Mouse (Mus musculus): ENCODE measurements around the gene Rhbdf2. TPM values are rescaled to one million over a fixed set of nuclear protein-coding genes. Genes with fewer than 3 reads are reported as not detected.

Gene Rhbdf2
- total and polyA plus RNA-seq, 3 experiments = 6.4 to 13.7 TPM; not detected in 1

DNA sequence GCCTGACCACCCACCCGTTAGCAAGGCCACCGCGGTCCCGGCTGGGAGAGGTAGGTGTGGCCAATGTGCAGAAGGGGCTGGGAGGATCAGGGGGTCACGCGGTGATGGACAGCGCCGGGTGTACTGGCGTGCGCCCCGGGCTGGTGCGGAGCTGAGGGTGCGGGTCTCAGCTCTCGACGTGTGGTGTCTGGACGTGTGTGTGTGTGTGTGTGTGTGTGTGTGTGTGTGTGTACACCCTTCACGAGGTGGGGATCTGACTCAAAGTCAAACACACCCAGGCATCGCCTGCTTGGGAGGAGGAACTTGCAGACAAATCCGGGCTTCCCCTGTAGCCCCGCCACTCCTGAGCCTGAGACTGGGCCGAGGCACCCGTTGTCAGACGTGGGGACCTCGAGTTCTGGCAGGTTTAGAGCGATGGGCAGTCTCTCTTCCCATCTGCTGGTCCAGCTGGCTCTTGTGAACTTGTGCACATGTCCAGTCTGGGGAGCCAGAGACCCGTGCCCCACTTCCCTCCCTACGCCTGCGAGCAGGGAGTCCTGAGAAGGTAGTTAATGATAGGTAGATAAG is 27.5 kb upstream of the Rhbdf2 start, which contains the start of gene Cygb:
TSS of gene Cygb (minus strand) at position 59 of the 567 bp plus-strand sequence.
- Histone ChIP-seq H3K9me3 (replicated peaks; ENCODE audit: insufficient read depth, low read length) (no peaks in the 10 kb centered on the region), H3K4me3 (ENCODE audit: control insufficient read depth in 1 of 2, insufficient read depth in 1 of 2, low read depth in 2 of 2, low read length in 2 of 2) (peak within 1 kb of the TSS; percentile 56 to 57), H3K36me3 (ENCODE audit: control insufficient read depth in 1 of 2, insufficient read depth in 2 of 2, low read length in 2 of 2) (peaks cover 0 to 10% of the 10 kb centered on the region in 2 experiments; a peak in 2 of 4 replicates), H3K9ac (ENCODE audit: control insufficient read depth, low read depth, low read length, poor library complexity, severe bottlenecking) (peak within 1 kb of the TSS; percentile 57), H3K27ac (ENCODE audit: control insufficient read depth, low read depth, low read length) (no peak within 1 kb of the TSS), H3K4me1 (ENCODE audit: control insufficient read depth in 1 of 2, insufficient read depth in 2 of 2, low read length in 2 of 2) (peaks cover 5 to 38% of the 10 kb centered on the region in 2 experiments), H3K27me3 (ENCODE audit: control insufficient read depth in 1 of 2, insufficient read depth in 2 of 2, low read length in 2 of 2) (peaks cover 0 to 7% of the 10 kb centered on the region in 2 experiments; a peak in 1 of 4 replicates), H3K79me2 (ENCODE audit: control insufficient read depth, insufficient read depth, low read length, poor library complexity) (no peaks in the 10 kb centered on the region; the same call in 1 of the 2 replicates)
- peak; percentile 65 for DNase-seq (ENCODE audit: low read depth, low spot score)
- 0 out of 2 replicates have a peak, but pooled peaks have one; percentile 17 for TF ChIP-seq SIN3A (IDR thresholded peaks at IDR 0.05; ENCODE audit: low read length)
- TF ChIP-seq USF1 (IDR thresholded peaks at IDR 0.05; ENCODE audit: low read depth, low read length) = 0 out of 2 replicates have a peak, but pooled peaks have one; percentile 12
- TF ChIP-seq MYB (IDR thresholded peaks at IDR 0.05; ENCODE audit: low read depth, low read length) = no peak

DNA sequence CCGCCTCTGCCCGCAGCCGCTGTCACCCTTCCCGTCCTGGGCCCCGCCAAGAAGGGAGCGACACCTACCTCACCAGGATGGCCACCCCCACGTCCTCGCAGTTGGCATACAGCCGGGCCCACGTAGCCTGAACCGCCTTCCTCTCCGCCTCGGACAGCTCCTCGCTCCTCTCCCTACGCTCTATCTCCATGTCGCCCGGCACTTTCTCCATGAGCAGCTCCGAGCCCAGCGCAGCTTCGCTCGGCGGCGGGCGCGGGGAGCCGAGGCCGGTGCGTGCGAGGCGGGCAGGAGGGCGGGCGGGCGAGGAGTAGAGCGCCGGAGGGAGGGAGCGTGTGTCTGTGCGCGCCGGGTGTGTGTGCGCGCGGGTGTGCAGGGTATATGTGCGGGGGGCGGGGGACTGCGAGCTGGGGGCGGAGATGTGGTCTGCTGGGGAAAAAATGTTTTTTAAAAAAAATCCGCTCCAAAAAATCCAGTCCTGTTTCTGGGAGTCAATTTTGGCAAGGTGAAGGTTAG is 26.9 kb upstream of the Rhbdf2 start:
- Histone ChIP-seq H3K27me3 (ENCODE audit: control insufficient read depth in 1 of 2, insufficient read depth in 2 of 2, low read length in 2 of 2) (peaks cover 0 to 7% of the 10 kb centered on the region in 2 experiments; a peak in 1 of 4 replicates), H3K4me1 (ENCODE audit: control insufficient read depth in 1 of 2, insufficient read depth in 2 of 2, low read length in 2 of 2) (peaks cover 2 to 34% of the 10 kb centered on the region in 2 experiments), H3K36me3 (ENCODE audit: control insufficient read depth in 1 of 2, insufficient read depth in 2 of 2, low read length in 2 of 2) (peaks cover 0 to 8% of the 10 kb centered on the region in 2 experiments; a peak in 2 of 4 replicates), H3K9ac (ENCODE audit: control insufficient read depth, low read depth, low read length, poor library complexity, severe bottlenecking) (peak overlapping the region; percentile 57), H3K4me3 (ENCODE audit: control insufficient read depth in 1 of 2, insufficient read depth in 1 of 2, low read depth in 2 of 2, low read length in 2 of 2) (peak overlapping the region; percentile 56 to 57), H3K79me2 (ENCODE audit: control insufficient read depth, insufficient read depth, low read length, poor library complexity) (no peaks in the 10 kb centered on the region; the same call in 1 of the 2 replicates), H3K9me3 (replicated peaks; ENCODE audit: insufficient read depth, low read length) (no peaks in the 10 kb centered on the region), H3K27ac (ENCODE audit: control insufficient read depth, low read depth, low read length) (no peak overlapping the region)
- TF ChIP-seq MYB (IDR thresholded peaks at IDR 0.05; ENCODE audit: low read depth, low read length) = no peak
- 0 out of 2 replicates have a peak, but pooled peaks have one; percentile 17 for TF ChIP-seq NRF1 (IDR thresholded peaks at IDR 0.05; ENCODE audit: insufficient read depth, low read depth, low read length, poor library complexity, severe bottlenecking)
- TF ChIP-seq MXI1 (IDR thresholded peaks at IDR 0.05; ENCODE audit: low read depth, low read length) = 0 out of 2 replicates have a peak, but pooled peaks have one; percentile 11
- TF ChIP-seq CTCF (IDR thresholded peaks at IDR 0.05 in 2 of 3, conservative IDR thresholded peaks at IDR 0.05 in 1 of 3; ENCODE audit: control insufficient read depth in 1 of 3, insufficient read depth in 1 of 3, low read depth in 2 of 3, low read length in 3 of 3, poor library complexity in 1 of 3, severe bottlenecking in 1 of 3) = no peak
- peak; percentile 88; the same call in 1 of the 2 replicates for TF ChIP-seq UBTF (IDR thresholded peaks at IDR 0.05; ENCODE audit: borderline replicate concordance, insufficient read depth, low read depth, low read length)
- no peak for TF ChIP-seq ZMIZ1 (IDR thresholded peaks at IDR 0.05; ENCODE audit: low read depth, low read length)
- peak; percentile 60 for DNase-seq (ENCODE audit: low read depth, low spot score)

DNA sequence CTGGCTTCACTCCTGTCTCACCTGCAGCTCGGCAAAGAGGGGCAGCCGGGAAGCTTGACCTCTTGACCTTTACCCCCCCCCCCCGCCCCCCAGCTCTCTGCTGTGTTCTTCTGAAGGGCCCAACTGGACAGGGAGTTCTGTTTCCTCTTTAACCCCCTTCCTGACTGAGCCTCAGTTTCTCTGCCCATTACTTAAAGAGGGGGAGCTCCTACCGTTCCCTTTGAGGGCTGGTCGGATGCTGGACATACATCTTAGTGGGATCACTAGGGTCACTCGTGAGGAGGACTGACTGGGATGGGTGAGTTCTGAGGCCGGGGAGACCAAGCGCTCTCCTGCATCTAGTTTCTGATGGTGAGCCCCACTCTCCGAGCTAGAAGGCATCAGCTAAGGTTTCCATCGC is 26.4 kb upstream of the Rhbdf2 start, which contains the start of gene Prcd:
TSS of gene Prcd (plus strand) at position 301 of the 400 bp plus-strand sequence.
- H3K27ac ChIP-seq (ENCODE audit: control insufficient read depth, low read depth, low read length) = no peak within 1 kb of the TSS
- TF ChIP-seq RAD21 (IDR thresholded peaks at IDR 0.05; ENCODE audit: low read depth, low read length) (no peak), TAL1 (IDR thresholded peaks at IDR 0.05; ENCODE audit: low read length) (no peak), NELFE (IDR thresholded peaks at IDR 0.05; ENCODE audit: low read depth, low read length) (no peak), KAT2A (conservative IDR thresholded peaks at IDR 0.05; ENCODE audit: low read depth, low read length) (no peak), GATA1 (IDR thresholded peaks at IDR 0.05; ENCODE audit: low read depth, low read length) (no peak), UBTF (IDR thresholded peaks at IDR 0.05; ENCODE audit: borderline replicate concordance, insufficient read depth, low read depth, low read length) (no peak), CTCF (IDR thresholded peaks at IDR 0.05 in 2 of 3, conservative IDR thresholded peaks at IDR 0.05 in 1 of 3; ENCODE audit: control insufficient read depth in 1 of 3, insufficient read depth in 1 of 3, low read depth in 2 of 3, low read length in 3 of 3, poor library complexity in 1 of 3, severe bottlenecking in 1 of 3) (no peak), EP300 (IDR thresholded peaks at IDR 0.05; ENCODE audit: low read depth in 1 of 2, low read length in 2 of 2) (no peak), NRF1 (IDR thresholded peaks at IDR 0.05; ENCODE audit: insufficient read depth, low read depth, low read length, poor library complexity, severe bottlenecking) (no peak), RCOR1 (IDR thresholded peaks at IDR 0.05; ENCODE audit: low read depth, low read length) (no peak)
- H3K79me2 ChIP-seq (ENCODE audit: control insufficient read depth, insufficient read depth, low read length, poor library complexity) = no peaks in the 10 kb centered on the region; the same call in 1 of the 2 replicates
- H3K4me1 ChIP-seq (ENCODE audit: control insufficient read depth in 1 of 2, insufficient read depth in 2 of 2, low read length in 2 of 2) = peaks cover 0 to 31% of the 10 kb centered on the region in 2 experiments
- no peaks in the 10 kb centered on the region for H3K9me3 ChIP-seq (replicated peaks; ENCODE audit: insufficient read depth, low read length)
- H3K36me3 ChIP-seq (ENCODE audit: control insufficient read depth in 1 of 2, insufficient read depth in 2 of 2, low read length in 2 of 2) = peaks cover 0 to 6% of the 10 kb centered on the region in 2 experiments; a peak in 1 of 4 replicates
- DNase-seq (ENCODE audit: low read depth, low spot score) = no peak
- peak within 1 kb of the TSS; percentile 56 to 57 for H3K4me3 ChIP-seq (ENCODE audit: control insufficient read depth in 1 of 2, insufficient read depth in 1 of 2, low read depth in 2 of 2, low read length in 2 of 2)
- H3K27me3 ChIP-seq (ENCODE audit: control insufficient read depth in 1 of 2, insufficient read depth in 2 of 2, low read length in 2 of 2) = peaks cover 0 to 7% of the 10 kb centered on the region in 2 experiments; a peak in 1 of 4 replicates
- H3K9ac ChIP-seq (ENCODE audit: control insufficient read depth, low read depth, low read length, poor library complexity, severe bottlenecking) = peak within 1 kb of the TSS; percentile 57
